Mouse (Mus musculus): ENCODE results near the gene Alox5ap. TPM values are rescaled to one million over a fixed set of nuclear protein-coding genes. Genes with fewer than 3 reads are reported as not detected.

Alox5ap gene
- polyA plus RNA-seq, 1 experiment from 2014 or later: 23.8 TPM

GRCm38 (mm10) chr5:149337148-149337547 lies 72.6 kb downstream of the Alox5ap start:
- no peak overlapping the region for H3K9ac ChIP-seq
- no peak for ATAC-seq (ENCODE audit: insufficient number of reproducible peaks, low FRiP score, low TSS enrichment, low read depth)
- H3K4me2 ChIP-seq: no peak overlapping the region
- no peaks in the 10 kb centered on the region for H3K9me3 ChIP-seq
- no peaks in the 10 kb centered on the region for H3K27me3 ChIP-seq
- peaks cover 36% of the 10 kb centered on the region for H3K4me1 ChIP-seq
- H3K36me3 ChIP-seq: no peaks in the 10 kb centered on the region
- H3K4me3 ChIP-seq: no peak overlapping the region
- 83% methylated on average over 10 of the region's 10 CpGs for WGBS
- no peak overlapping the region for H3K27ac ChIP-seq

Small RNA genes within 50 kb of the gene (microRNA-seq; reads per million reads assigned to microRNA genes)
- not detected for gene Gm24105

Other genes starting within 250 kb of the Alox5ap start
- gene Uspl1, start 80.4 kb upstream of the Alox5ap start, polyA plus RNA-seq (2015; fragmentation: Nextera tagmentation; extraction: Ambion mirVana): 38.2 and 41.1 TPM in 2 replicates
- 1,175 and 1,273 TPM in 2 replicates for gene Hmgb1, start 80.3 kb upstream of the Alox5ap start, polyA plus RNA-seq (2015; fragmentation: Nextera tagmentation; extraction: Ambion mirVana)
- gene Medag, start 147.0 kb downstream of the Alox5ap start, polyA plus RNA-seq (2015; fragmentation: Nextera tagmentation; extraction: Ambion mirVana): 4.2 and 4.8 TPM in 2 replicates
- 0.32 and 0.41 TPM in 2 replicates for gene Tex26, start 174.9 kb downstream of the Alox5ap start, polyA plus RNA-seq (2015; fragmentation: Nextera tagmentation; extraction: Ambion mirVana)

All from limb, embryonic 15.5 days (tissue).